Mouse (Mus musculus) heart, embryonic 12.5 days (tissue): ENCODE results near the gene Dyrk3. TPM values are rescaled to one million over a fixed set of nuclear protein-coding genes. Genes with fewer than 3 reads are reported as not detected.

ENCODE experiments used
- ATAC-seq: fragments of 200-750 bp; cut with Nextera tagmentation; 2 replicates; pipeline ENCODE4 v1.8.0; 2017; ENCODE audit warnings: moderate TSS enrichment, moderate library complexity; ENCODE audit not compliant: insufficient number of reproducible peaks, low FRiP score
- H3K27ac ChIP-seq: fragments of 300-500 bp; sonication (generic); 2 replicates; pipeline ENCODE4 v1.5.1; 2016; ENCODE audit warnings: mild to moderate bottlenecking, moderate library complexity; ENCODE audit not compliant: poor library complexity, severe bottlenecking
- H3K27me3 ChIP-seq: fragments of 300-500 bp; sonication (generic); replicated peaks from 2 replicates; pipeline ENCODE4 v1.6.1; 2016; ENCODE audit warnings: mild to moderate bottlenecking, moderate library complexity
- H3K36me3 ChIP-seq: fragments of 300-500 bp; sonication (generic); 2 replicates; pipeline ENCODE4 v1.6.1; 2016; ENCODE audit warnings: mild to moderate bottlenecking, moderate library complexity
- H3K4me1 ChIP-seq: fragments of 300-500 bp; sonication (generic); replicated peaks from 2 replicates; pipeline ENCODE4 v1.6.1; 2016; ENCODE audit warnings: mild to moderate bottlenecking
- H3K4me2 ChIP-seq: fragments of 300-500 bp; sonication (generic); 2 replicates; pipeline ENCODE4 v1.6.1; 2016; ENCODE audit warnings: mild to moderate bottlenecking, moderate library complexity
- H3K4me3 ChIP-seq: fragments of 300-500 bp; sonication (generic); 2 replicates; pipeline ENCODE4 v1.5.1; 2016; ENCODE audit warnings: mild to moderate bottlenecking
- H3K9ac ChIP-seq: fragments of 300-500 bp; sonication (generic); 2 replicates; pipeline ENCODE4 v1.6.1; 2016; ENCODE audit warnings: mild to moderate bottlenecking, moderate library complexity
- H3K9me3 ChIP-seq: fragments of 300-500 bp; sonication (generic); replicated peaks from 2 replicates; pipeline ENCODE4 v1.6.1; 2016; ENCODE audit warnings: mild to moderate bottlenecking, moderate library complexity
- WGBS: fragments of 180-500 bp; shearing (Covaris S2); methylation state at CpG from one replicate; pipeline ENCODE4 v1.1.7; 2016; 5-methylcytosine and 5-hydroxymethylcytosine counted together
- polyA plus RNA-seq: library from polyadenylated mRNA; unstranded; fragments of >200 nt; fragmentation: Nextera tagmentation; extraction: Ambion mirVana; gene quantifications from 2 replicates; pipeline ENCODE4 v1.2.1, GENCODE M21; 2016

Dyrk3 gene
- polyA plus RNA-seq, 1 experiment from 2014 or later: 6.5 TPM

DNA sequence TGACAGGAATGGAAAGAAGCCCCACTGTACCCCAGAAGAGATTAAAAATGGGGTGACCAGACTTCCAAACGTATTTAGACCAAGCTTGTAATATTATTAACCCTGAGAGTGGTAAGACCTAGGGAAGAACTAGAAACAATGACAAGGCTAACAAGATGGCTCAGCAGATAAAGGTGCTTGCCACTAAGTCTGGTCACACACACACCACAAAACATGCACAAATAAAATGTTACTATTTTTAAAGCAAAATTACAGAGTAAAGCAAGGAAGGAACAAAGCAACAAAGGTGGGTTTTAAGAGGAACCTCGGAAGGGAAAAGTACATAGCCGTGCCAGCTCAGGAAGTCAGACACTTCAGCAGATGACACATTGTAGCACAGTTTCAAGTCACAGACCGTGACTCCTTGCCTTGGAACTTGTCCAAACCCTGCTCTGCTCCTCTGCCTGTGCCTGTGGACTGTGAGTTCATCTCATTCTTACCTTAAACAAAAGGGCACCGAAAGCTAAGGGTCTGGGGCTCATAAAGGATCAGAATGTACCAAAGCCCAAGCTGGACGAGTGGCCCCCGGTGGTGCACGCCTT is 3.1 kb downstream of the Dyrk3 start:
- H3K27me3 ChIP-seq: no peaks in the 10 kb centered on the region
- WGBS: 56% methylated on average over 8 of the region's 8 CpGs
- 0 out of 2 replicates have a peak overlapping the region, but pooled peaks have one; percentile 21 for H3K4me2 ChIP-seq
- H3K36me3 ChIP-seq: peaks cover under 1% of the 10 kb centered on the region; the same call in 1 of the 2 replicates
- H3K9ac ChIP-seq: 0 out of 2 replicates have a peak overlapping the region, but pooled peaks have one; percentile 40
- H3K9me3 ChIP-seq: no peaks in the 10 kb centered on the region
- ATAC-seq: no peak
- H3K27ac ChIP-seq: no peak overlapping the region
- H3K4me3 ChIP-seq: peak overlapping the region; percentile 14
- H3K4me1 ChIP-seq: 0 out of 2 replicates have a peak, but pooled peaks cover 12% of the 10 kb centered on the region

DNA sequence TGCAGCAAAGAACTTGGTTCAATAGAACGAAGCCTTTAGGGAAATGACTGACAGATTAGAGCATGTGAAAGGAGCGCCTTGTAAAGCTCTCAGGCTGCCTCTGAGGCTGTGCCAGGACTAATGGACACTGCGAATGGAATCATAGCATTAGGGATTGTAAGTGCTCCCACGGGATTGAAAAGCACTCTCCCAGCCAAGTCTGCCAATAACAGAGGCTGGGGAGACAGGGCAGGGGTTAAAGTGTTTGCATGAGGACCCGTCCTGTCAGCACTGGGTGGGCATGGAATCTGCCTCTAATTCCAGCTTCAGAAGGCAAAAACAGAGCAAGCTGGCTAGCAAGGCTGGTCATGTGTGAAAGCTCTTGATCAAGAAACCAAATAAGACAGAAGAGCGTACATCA is 3.9 kb downstream of the Dyrk3 start:
- no peaks in the 10 kb centered on the region for H3K27me3 ChIP-seq

DNA sequence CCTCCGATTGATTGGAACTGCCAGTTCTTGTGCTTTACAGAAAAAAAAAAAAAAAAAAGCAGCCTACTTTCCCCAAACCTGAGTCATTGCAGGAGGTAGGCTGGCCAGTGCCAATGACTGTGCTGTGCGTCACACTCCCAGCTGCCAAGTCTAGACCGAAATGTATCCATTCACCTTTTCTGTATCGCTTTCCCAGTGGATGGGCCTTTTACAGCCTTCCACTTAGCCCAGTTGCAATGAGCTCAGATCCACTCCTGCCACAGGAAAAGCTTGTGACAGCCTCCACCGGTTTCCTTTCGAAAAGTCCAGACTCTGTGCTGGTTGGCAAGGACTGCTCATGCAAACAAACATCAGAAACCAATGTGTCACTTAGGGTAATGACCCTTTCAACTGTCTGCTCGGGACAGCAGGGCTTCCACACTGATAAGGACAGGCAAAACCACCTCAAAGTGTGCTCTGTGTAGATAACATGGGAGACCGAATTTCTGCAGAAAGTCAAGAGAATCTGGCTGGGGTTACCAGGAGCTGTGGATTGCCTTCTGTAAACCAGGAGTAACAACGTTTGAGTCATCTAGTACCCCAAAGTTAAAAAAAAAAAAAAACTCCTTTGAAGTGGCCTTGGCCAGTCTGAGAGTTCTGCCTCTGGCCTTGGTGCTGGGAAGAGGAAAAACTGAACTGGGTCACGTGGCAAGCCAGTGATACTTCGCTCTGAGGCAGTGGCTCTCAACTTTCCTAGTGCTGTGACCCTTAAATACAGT is 12.0 kb downstream of the Dyrk3 start:
- no peak overlapping the region for H3K4me3 ChIP-seq
- 25% methylated on average over 11 of the region's 11 CpGs for WGBS
- H3K27me3 ChIP-seq: no peaks in the 10 kb centered on the region
- H3K4me2 ChIP-seq: peak overlapping the region; percentile 22; the same call in 1 of the 2 replicates
- H3K36me3 ChIP-seq: peaks cover 16% of the 10 kb centered on the region
- H3K4me1 ChIP-seq: peaks cover 13% of the 10 kb centered on the region
- peak; percentile 92 for ATAC-seq
- H3K27ac ChIP-seq: peak overlapping the region; percentile 41; the same call in 1 of the 2 replicates
- no peak overlapping the region for H3K9ac ChIP-seq
- no peaks in the 10 kb centered on the region for H3K9me3 ChIP-seq

More for the DNA sequence above, 3.9 kb downstream of the Dyrk3 start:
- ATAC-seq: no peak
- WGBS: 72% methylated on average over 6 of the region's 6 CpGs
- Histone ChIP-seq H3K4me1 (0 out of 2 replicates have a peak, but pooled peaks cover 10% of the 10 kb centered on the region), H3K9me3 (no peaks in the 10 kb centered on the region), H3K4me2 (peak overlapping the region; percentile 25; the same call in 1 of the 2 replicates), H3K36me3 (peaks cover 8% of the 10 kb centered on the region), H3K9ac (no peak overlapping the region), H3K4me3 (peak overlapping the region; percentile 5; the same call in 1 of the 2 replicates), H3K27ac (no peak overlapping the region)

DNA sequence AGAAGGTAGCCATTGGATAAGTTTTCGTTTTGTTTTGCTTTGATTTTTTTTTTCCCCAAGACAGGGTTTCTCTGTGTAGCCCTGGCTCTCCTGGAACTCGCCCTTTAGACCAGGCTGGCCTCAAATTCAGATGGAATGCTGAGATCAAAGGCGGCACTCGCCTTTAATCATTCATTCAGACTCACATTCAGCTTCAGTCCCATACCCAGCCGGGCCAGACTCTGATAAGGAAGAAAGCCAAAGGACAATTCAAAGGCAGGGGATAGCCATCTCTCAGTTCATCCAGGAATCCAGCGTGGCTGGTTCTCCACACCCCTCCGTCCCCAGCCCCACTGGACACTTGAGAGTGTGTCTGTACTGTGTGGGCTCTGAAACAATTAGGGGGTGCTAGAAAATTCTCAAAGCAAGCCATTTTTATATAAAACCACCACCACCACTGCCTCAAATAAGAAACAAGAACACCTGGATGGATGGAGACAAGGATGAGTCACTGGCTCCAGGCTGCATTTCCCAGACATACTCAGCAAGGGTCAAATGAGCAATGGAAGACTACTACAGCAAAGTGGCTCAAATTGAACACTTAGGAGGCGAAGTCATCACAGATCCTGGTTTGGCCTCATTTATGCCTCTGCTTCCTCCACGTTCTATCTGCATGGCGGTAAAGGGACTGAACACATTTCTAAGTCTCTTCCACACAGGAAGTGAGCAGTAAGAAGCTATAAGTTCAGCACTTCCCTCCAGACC is 14.4 kb downstream of the Dyrk3 start:
- 51% methylated on average over 10 of the region's 10 CpGs for WGBS
- Histone ChIP-seq H3K4me1 (peaks cover 23% of the 10 kb centered on the region), H3K36me3 (peaks cover 3% of the 10 kb centered on the region), H3K9ac (no peak overlapping the region), H3K27me3 (no peaks in the 10 kb centered on the region), H3K9me3 (no peaks in the 10 kb centered on the region), H3K27ac (no peak overlapping the region), H3K4me2 (no peak overlapping the region), H3K4me3 (no peak overlapping the region)
- ATAC-seq: no peak

DNA sequence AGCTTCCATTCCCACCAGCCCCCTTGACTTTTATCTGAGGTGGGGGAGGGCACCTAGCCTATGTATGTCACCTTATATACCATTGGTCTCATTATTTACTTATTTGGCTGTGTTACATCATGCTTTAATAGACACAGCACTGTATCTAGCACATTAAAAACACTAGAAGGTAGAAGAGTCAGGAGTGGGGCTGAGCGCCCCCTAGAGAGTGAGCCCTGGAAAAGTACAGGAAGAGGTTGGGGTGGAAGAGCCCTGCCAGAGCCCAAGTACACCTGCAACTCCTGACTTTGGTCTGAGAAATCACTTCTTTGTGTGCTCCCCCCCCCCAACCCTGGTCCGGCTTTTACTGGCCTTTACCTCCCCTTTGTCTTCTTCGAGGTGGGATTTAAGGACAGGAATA is 16.2 kb downstream of the Dyrk3 start:
- Histone ChIP-seq H3K9me3 (no peaks in the 10 kb centered on the region), H3K27me3 (no peaks in the 10 kb centered on the region), H3K27ac (no peak overlapping the region), H3K9ac (no peak overlapping the region), H3K4me2 (no peak overlapping the region), H3K4me3 (no peak overlapping the region), H3K36me3 (no peaks in the 10 kb centered on the region), H3K4me1 (peaks cover 34% of the 10 kb centered on the region)
- ATAC-seq: no peak
- WGBS: 35% methylated on average over 3 of the region's 3 CpGs

DNA sequence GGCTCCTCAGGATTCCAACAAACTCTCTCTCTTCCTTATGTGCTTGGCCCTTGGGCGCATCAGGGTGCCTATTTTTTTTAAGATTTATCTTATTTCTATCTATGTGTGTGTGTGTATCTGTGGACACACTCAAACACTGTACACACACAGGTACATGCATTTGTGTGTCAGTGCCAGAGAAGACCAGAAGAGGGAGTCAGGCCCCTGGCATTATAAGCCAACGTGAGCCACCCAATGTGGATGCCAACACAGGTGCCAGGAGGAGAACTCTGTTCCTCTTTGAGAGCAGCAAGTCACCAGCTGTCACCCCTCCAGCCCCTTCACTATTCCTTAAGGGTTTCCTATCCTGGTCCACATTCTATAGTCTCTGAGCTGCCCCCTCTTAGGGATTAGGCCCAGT is 19.1 kb downstream of the Dyrk3 start:
- H3K4me1 ChIP-seq: peaks cover 45% of the 10 kb centered on the region
- no peak for ATAC-seq
- H3K4me2 ChIP-seq: no peak overlapping the region
- WGBS: 66% methylated on average over 2 of the region's 2 CpGs
- H3K36me3 ChIP-seq: no peaks in the 10 kb centered on the region
- no peak overlapping the region for H3K27ac ChIP-seq
- H3K27me3 ChIP-seq: no peaks in the 10 kb centered on the region
- H3K9me3 ChIP-seq: no peaks in the 10 kb centered on the region
- no peak overlapping the region for H3K9ac ChIP-seq
- no peak overlapping the region for H3K4me3 ChIP-seq

DNA sequence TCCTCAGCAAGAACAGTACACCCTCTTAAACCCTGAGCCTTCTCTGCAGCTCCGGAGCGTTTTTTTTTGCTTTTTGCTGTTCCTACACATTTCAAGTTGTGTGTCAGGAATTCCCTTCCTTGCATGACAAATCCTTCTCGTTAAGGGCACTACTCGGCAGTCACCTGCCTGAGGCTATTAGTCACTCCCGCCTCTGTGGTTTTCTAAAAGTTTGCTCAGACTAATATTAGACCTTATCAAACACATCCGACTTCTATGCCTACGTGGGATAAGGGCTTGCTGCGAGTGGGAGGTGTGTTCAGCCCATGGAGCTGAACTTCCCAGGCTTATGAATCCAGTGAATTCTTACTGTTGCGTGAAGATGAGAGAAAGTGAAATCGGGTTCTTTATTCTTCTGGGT is 19.6 kb downstream of the Dyrk3 start:
- WGBS: 48% methylated on average over 10 of the region's 10 CpGs
- no peak for ATAC-seq
- no peak overlapping the region for H3K9ac ChIP-seq
- H3K4me3 ChIP-seq: no peak overlapping the region
- no peaks in the 10 kb centered on the region for H3K9me3 ChIP-seq
- H3K4me1 ChIP-seq: peaks cover 50% of the 10 kb centered on the region
- no peaks in the 10 kb centered on the region for H3K36me3 ChIP-seq
- no peaks in the 10 kb centered on the region for H3K27me3 ChIP-seq
- no peak overlapping the region for H3K27ac ChIP-seq
- H3K4me2 ChIP-seq: no peak overlapping the region

DNA sequence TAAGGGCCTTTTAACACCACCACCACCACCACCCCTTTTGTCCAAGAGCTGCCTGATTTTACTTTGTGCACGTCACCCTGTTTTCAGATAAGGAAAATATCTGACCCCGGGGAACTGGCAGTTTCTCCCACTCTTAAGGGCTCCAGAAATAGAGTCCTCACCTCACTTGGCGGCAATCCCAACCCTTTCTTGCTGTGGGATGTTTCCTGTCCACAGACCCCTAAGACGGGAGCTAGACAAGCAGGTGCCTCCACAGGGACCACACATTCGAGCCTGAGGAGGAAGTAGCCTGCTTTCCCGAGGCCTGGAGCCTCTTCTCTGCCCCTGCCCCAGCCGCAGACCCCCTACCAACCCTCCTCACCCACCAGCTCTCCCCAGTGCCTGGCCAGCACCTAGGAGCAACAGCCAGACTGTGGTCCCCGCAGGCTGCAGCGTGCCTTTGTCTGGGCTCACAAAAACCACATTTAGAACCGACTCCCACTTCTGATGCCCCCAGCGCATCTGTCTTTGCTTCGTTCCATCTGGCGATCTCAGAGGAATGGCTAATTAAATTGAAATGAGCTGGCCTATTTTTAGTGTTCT is 21.6 kb downstream of the Dyrk3 start:
- Histone ChIP-seq H3K4me1 (peaks cover 66% of the 10 kb centered on the region), H3K9ac (peak overlapping the region; percentile 2; the same call in 1 of the 2 replicates)

DNA sequence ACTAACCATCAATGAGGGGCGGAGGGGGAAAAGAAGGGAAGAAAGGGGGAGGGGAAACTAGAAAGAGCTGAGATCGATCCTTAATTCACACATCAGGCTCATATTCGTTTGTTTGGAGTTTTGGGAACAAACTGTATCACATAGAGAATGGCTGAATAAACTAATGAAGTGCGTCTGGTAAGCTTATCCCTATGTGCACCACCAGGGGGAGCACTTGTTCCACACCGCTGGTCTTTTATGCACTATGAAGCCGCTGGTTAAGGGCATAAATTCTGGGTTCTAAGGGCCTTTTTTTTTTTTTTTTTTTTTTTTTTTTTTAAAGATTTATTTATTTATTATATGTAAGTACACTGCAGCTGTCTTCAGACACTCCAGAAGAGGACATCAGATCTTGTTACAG is 22.2 kb downstream of the Dyrk3 start:
- Histone ChIP-seq H3K4me2 (no peak overlapping the region), H3K36me3 (no peaks in the 10 kb centered on the region), H3K4me1 (peaks cover 68% of the 10 kb centered on the region), H3K4me3 (no peak overlapping the region), H3K9me3 (no peaks in the 10 kb centered on the region), H3K9ac (no peak overlapping the region), H3K27me3 (no peaks in the 10 kb centered on the region), H3K27ac (peak overlapping the region; percentile 58; the same call in 1 of the 2 replicates)
- WGBS: 11% methylated on average over 6 of the region's 6 CpGs
- ATAC-seq: no peak

More for the DNA sequence above, 21.6 kb downstream of the Dyrk3 start:
- ATAC-seq: peak; percentile 54
- peak overlapping the region; percentile 95 for H3K27ac ChIP-seq
- H3K4me2 ChIP-seq: no peak overlapping the region
- H3K27me3 ChIP-seq: no peaks in the 10 kb centered on the region
- no peaks in the 10 kb centered on the region for H3K9me3 ChIP-seq
- 26% methylated on average over 13 of the region's 13 CpGs for WGBS
- H3K36me3 ChIP-seq: no peaks in the 10 kb centered on the region
- H3K4me3 ChIP-seq: no peak overlapping the region

DNA sequence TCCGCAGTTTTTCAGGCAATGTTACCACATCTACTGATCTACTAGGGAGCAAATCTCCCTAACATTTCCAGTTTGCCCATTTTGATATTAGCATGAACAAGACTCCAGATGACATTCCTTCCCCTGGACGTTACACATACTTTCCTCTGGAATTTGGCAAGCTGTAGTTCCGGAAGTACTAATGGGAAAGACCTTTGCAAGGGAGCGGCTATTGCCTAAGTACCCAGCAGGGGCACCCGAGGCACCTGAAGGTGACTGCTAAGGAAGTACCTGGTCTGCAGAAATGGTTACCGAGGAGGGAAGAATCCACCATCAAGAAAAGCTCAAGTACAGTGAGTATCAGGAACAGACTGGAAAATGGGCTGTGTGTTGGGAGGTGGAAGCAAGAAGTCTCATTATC is 25.6 kb downstream of the Dyrk3 start:
- H3K9ac ChIP-seq: peak overlapping the region; percentile 45; the same call in 1 of the 2 replicates
- no peaks in the 10 kb centered on the region for H3K36me3 ChIP-seq
- peak overlapping the region; percentile 57; the same call in 1 of the 2 replicates for H3K27ac ChIP-seq
- WGBS: 20% methylated on average over 6 of the region's 6 CpGs
- peak overlapping the region; percentile 50 for H3K4me2 ChIP-seq
- H3K4me1 ChIP-seq: peaks cover 70% of the 10 kb centered on the region
- no peak for ATAC-seq
- H3K4me3 ChIP-seq: no peak overlapping the region
- no peaks in the 10 kb centered on the region for H3K9me3 ChIP-seq
- H3K27me3 ChIP-seq: no peaks in the 10 kb centered on the region
